Mouse (Mus musculus): ENCODE measurements at regions not wholly inside any gene's neighbourhood (a gene's known extent, or its start where the extent isn't known, plus 50 kb on each side); places are given as distances from the start of the nearest gene placed in this dataset.

- DNase-seq (ENCODE audit: low read depth, low spot score): no peak
- Histone ChIP-seq H3K4me3 (ENCODE audit: control insufficient read depth in 1 of 2, insufficient read depth in 1 of 2, low read depth in 2 of 2, low read length in 2 of 2) (no peak overlapping the region), H3K36me3 (ENCODE audit: control insufficient read depth in 1 of 2, insufficient read depth in 2 of 2, low read length in 2 of 2) (no peaks in the 10 kb centered on the region), H3K9me3 (replicated peaks; ENCODE audit: insufficient read depth, low read length) (no peaks in the 10 kb centered on the region), H3K79me2 (ENCODE audit: control insufficient read depth, insufficient read depth, low read length, poor library complexity) (no peaks in the 10 kb centered on the region), H3K4me1 (ENCODE audit: control insufficient read depth in 1 of 2, insufficient read depth in 2 of 2, low read length in 2 of 2) (peaks cover 0 to 2% of the 10 kb centered on the region in 2 experiments; a peak in 1 of 4 replicates), H3K27ac (ENCODE audit: control insufficient read depth, low read depth, low read length) (no peak overlapping the region), H3K27me3 (ENCODE audit: control insufficient read depth in 1 of 2, insufficient read depth in 2 of 2, low read length in 2 of 2) (no peaks in the 10 kb centered on the region), H3K9ac (ENCODE audit: control insufficient read depth, low read depth, low read length, poor library complexity, severe bottlenecking) (no peak overlapping the region)
- TF ChIP-seq POLR2A (IDR thresholded peaks at IDR 0.05; ENCODE audit: control insufficient read depth in 1 of 2, insufficient read depth in 1 of 2, low read depth in 1 of 2, low read length in 2 of 2, poor library complexity in 1 of 2) (no peak), TBP (IDR thresholded peaks at IDR 0.05; ENCODE audit: low read depth, low read length) (no peak), NRF1 (IDR thresholded peaks at IDR 0.05; ENCODE audit: insufficient read depth, low read depth, low read length, poor library complexity, severe bottlenecking) (no peak), MYC (IDR thresholded peaks at IDR 0.05; ENCODE audit: low read depth, low read length) (no peak), EP300 (IDR thresholded peaks at IDR 0.05; ENCODE audit: low read depth in 1 of 2, low read length in 2 of 2) (no peak), SMC3 (IDR thresholded peaks at IDR 0.05; ENCODE audit: low read depth, low read length) (no peak), ZKSCAN1 (IDR thresholded peaks at IDR 0.05; ENCODE audit: low read depth, low read length) (no peak)
Measured at GRCm38 (mm10) chr15:20207199-20207598, 241.9 kb upstream of the Cdh12 start.

GRCm38 (mm10) chr15:20222054-20222453 lies 227.0 kb upstream of the Cdh12 start:
- peaks cover 0 to 5% of the 10 kb centered on the region in 2 experiments; a peak in 2 of 4 replicates for H3K4me1 ChIP-seq (ENCODE audit: control insufficient read depth in 1 of 2, insufficient read depth in 2 of 2, low read length in 2 of 2)

GRCm38 (mm10) chr15:20223271-20223981 lies 225.6 kb upstream of the Cdh12 start:
- TF ChIP-seq MXI1 (IDR thresholded peaks at IDR 0.05; ENCODE audit: low read depth, low read length): no peak

More at GRCm38 (mm10) chr15:20222054-20222453, 227.0 kb upstream of the Cdh12 start:
- DNase-seq (ENCODE audit: low read depth, low spot score): no peak
- no peak for TF ChIP-seq MYC (IDR thresholded peaks at IDR 0.05; ENCODE audit: low read depth, low read length)
- no peak for TF ChIP-seq ZNF384 (IDR thresholded peaks at IDR 0.05; ENCODE audit: low read depth, low read length)
- no peak for TF ChIP-seq ZKSCAN1 (IDR thresholded peaks at IDR 0.05; ENCODE audit: low read depth, low read length)
- no peak for TF ChIP-seq CHD1 (IDR thresholded peaks at IDR 0.05; ENCODE audit: low read depth, low read length)
- TF ChIP-seq JUND (IDR thresholded peaks at IDR 0.05; ENCODE audit: low read depth, low read length): no peak
- H3K79me2 ChIP-seq (ENCODE audit: control insufficient read depth, insufficient read depth, low read length, poor library complexity): no peaks in the 10 kb centered on the region
- H3K36me3 ChIP-seq (ENCODE audit: control insufficient read depth in 1 of 2, insufficient read depth in 2 of 2, low read length in 2 of 2): no peaks in the 10 kb centered on the region
- H3K9me3 ChIP-seq (replicated peaks; ENCODE audit: insufficient read depth, low read length): no peaks in the 10 kb centered on the region
- H3K27me3 ChIP-seq (ENCODE audit: control insufficient read depth in 1 of 2, insufficient read depth in 2 of 2, low read length in 2 of 2): no peaks in the 10 kb centered on the region
- H3K27ac ChIP-seq (ENCODE audit: control insufficient read depth, low read depth, low read length): no peak overlapping the region
- H3K9ac ChIP-seq (ENCODE audit: control insufficient read depth, low read depth, low read length, poor library complexity, severe bottlenecking): no peak overlapping the region
- no peak overlapping the region for H3K4me3 ChIP-seq (ENCODE audit: control insufficient read depth in 1 of 2, insufficient read depth in 1 of 2, low read depth in 2 of 2, low read length in 2 of 2)

More at GRCm38 (mm10) chr15:20223271-20223981, 225.6 kb upstream of the Cdh12 start:
- Histone ChIP-seq H3K36me3 (ENCODE audit: control insufficient read depth in 1 of 2, insufficient read depth in 2 of 2, low read length in 2 of 2) (no peaks in the 10 kb centered on the region), H3K9ac (ENCODE audit: control insufficient read depth, low read depth, low read length, poor library complexity, severe bottlenecking) (no peak overlapping the region), H3K27ac (ENCODE audit: control insufficient read depth, low read depth, low read length) (no peak overlapping the region), H3K79me2 (ENCODE audit: control insufficient read depth, insufficient read depth, low read length, poor library complexity) (no peaks in the 10 kb centered on the region), H3K4me3 (ENCODE audit: control insufficient read depth in 1 of 2, insufficient read depth in 1 of 2, low read depth in 2 of 2, low read length in 2 of 2) (no peak overlapping the region), H3K4me1 (ENCODE audit: control insufficient read depth in 1 of 2, insufficient read depth in 2 of 2, low read length in 2 of 2) (peaks cover 0 to 5% of the 10 kb centered on the region in 2 experiments; a peak in 2 of 4 replicates), H3K27me3 (ENCODE audit: control insufficient read depth in 1 of 2, insufficient read depth in 2 of 2, low read length in 2 of 2) (no peaks in the 10 kb centered on the region), H3K9me3 (replicated peaks; ENCODE audit: insufficient read depth, low read length) (no peaks in the 10 kb centered on the region)
- DNase-seq (ENCODE audit: low read depth, low spot score): no peak
